Mouse (Mus musculus): ENCODE measurements around the gene Slc17a9. TPM values are rescaled to one million over a fixed set of nuclear protein-coding genes. Genes with fewer than 3 reads are reported as not detected.

The Slc17a9 gene
- polyA plus RNA-seq, 1 experiment from 2014 or later, result 0.61 TPM

DNA sequence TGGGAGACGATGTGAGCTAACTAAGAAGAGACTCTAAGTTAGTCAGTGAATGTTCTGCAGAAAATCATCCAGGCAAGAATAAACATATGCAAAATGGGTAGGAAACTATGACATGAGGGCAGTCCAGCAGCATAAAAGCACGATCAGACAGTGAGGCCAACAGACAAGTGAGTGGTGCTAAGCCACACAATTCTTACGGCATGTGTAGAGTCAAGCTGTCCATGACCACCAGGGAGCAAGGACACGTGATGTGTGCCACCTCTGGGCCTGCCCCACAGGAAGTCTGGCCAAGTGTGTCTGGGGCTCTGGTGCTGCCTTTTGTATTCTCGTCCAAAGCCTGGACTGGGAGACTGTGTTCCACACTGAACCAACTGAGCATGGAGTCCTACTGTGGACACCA, 35.2 kb upstream of the Slc17a9 start:
- no peaks in the 10 kb centered on the region for H3K27me3 ChIP-seq (ENCODE audit: insufficient read depth, low read length)
- H3K4me2 ChIP-seq (ENCODE audit: low read length), result no peak overlapping the region
- H3K9me3 ChIP-seq (replicated peaks; ENCODE audit: low read length), result no peaks in the 10 kb centered on the region
- H3K4me1 ChIP-seq (replicated peaks; ENCODE audit: insufficient read depth, low read length), result 0 out of 2 replicates have a peak, but pooled peaks cover 4% of the 10 kb centered on the region
- DNase-seq (ENCODE audit: low spot score), result no peak
- H3K4me3 ChIP-seq (replicated peaks; ENCODE audit: low read depth, low read length), result no peak overlapping the region
- H3K27ac ChIP-seq, result no peak overlapping the region
- H3K9ac ChIP-seq (ENCODE audit: low read depth, low read length), result no peak overlapping the region
- WGBS, result 83% methylated on average over 5 of the region's 5 CpGs
- peak; percentile 46; the same call in 1 of the 2 replicates for ATAC-seq (replicated peaks; ENCODE audit: low FRiP score, low read depth)
- no peak for TF ChIP-seq CTCF (IDR thresholded peaks at IDR 0.05; ENCODE audit: low read depth)
- H3K36me3 ChIP-seq (ENCODE audit: insufficient read depth, low read length), result peaks cover 48% of the 10 kb centered on the region

DNA sequence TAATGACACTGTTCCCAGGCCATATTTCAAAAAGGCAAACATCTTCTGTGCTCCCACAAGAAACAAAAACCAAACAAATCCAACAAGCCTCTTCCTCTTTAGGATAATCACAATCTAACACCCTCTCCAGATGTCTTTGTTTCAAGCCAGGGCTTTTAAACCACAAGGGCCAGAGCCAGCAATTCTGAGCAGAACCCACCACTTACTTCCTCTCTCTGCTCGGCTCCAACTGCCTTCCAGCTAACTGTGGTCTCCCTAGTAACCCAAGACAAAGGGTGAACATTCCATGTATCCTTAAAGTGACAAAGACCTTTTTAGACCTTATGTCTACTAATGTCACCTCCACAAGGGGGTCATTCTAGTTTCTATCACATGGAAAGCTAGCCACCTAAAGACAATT, 32.4 kb upstream of the Slc17a9 start:
- Histone ChIP-seq H3K4me3 (replicated peaks; ENCODE audit: low read depth, low read length) (no peak overlapping the region), H3K27ac (peak overlapping the region; percentile 62), H3K36me3 (ENCODE audit: insufficient read depth, low read length) (peaks cover 22% of the 10 kb centered on the region), H3K9ac (ENCODE audit: low read depth, low read length) (no peak overlapping the region), H3K9me3 (replicated peaks; ENCODE audit: low read length) (no peaks in the 10 kb centered on the region), H3K4me2 (ENCODE audit: low read length) (no peak overlapping the region), H3K27me3 (ENCODE audit: insufficient read depth, low read length) (no peaks in the 10 kb centered on the region), H3K4me1 (replicated peaks; ENCODE audit: insufficient read depth, low read length) (0 out of 2 replicates have a peak, but pooled peaks cover 4% of the 10 kb centered on the region)
- TF ChIP-seq CTCF (IDR thresholded peaks at IDR 0.05; ENCODE audit: low read depth), result no peak
- DNase-seq (ENCODE audit: low spot score) (peak; percentile 59), ATAC-seq (replicated peaks; ENCODE audit: low FRiP score, low read depth) (no peak)
- WGBS, result 0% methylated on average over 1 of the region's 1 CpGs

- Histone ChIP-seq H3K9ac (ENCODE audit: low read depth, low read length) (no peak overlapping the region), H3K36me3 (ENCODE audit: insufficient read depth, low read length) (peaks cover 2% of the 10 kb centered on the region; the same call in 1 of the 2 replicates), H3K9me3 (replicated peaks; ENCODE audit: low read length) (no peaks in the 10 kb centered on the region), H3K4me2 (ENCODE audit: low read length) (no peak overlapping the region), H3K4me3 (replicated peaks; ENCODE audit: low read depth, low read length) (no peak overlapping the region), H3K4me1 (replicated peaks; ENCODE audit: insufficient read depth, low read length) (0 out of 2 replicates have a peak, but pooled peaks cover 4% of the 10 kb centered on the region), H3K27ac (no peak overlapping the region), H3K27me3 (ENCODE audit: insufficient read depth, low read length) (no peaks in the 10 kb centered on the region)
- ATAC-seq (replicated peaks; ENCODE audit: low FRiP score, low read depth), result no peak
- TF ChIP-seq CTCF (IDR thresholded peaks at IDR 0.05; ENCODE audit: low read depth), result no peak
- WGBS, result 80% methylated on average over 2 of the region's 2 CpGs
- no peak for DNase-seq (ENCODE audit: low spot score)
Measured at GRCm38 (mm10) chr2:180695176-180695575, 29.9 kb upstream of the Slc17a9 start.

GRCm38 (mm10) chr2:180700457-180700856, 24.6 kb upstream of the Slc17a9 start:
- peak overlapping the region; percentile 83 for H3K4me3 ChIP-seq (replicated peaks; ENCODE audit: low read depth, low read length)
- peaks cover 22% of the 10 kb centered on the region for H3K4me1 ChIP-seq (replicated peaks; ENCODE audit: insufficient read depth, low read length)
- H3K9me3 ChIP-seq (replicated peaks; ENCODE audit: low read length), result no peaks in the 10 kb centered on the region
- ATAC-seq (replicated peaks; ENCODE audit: low FRiP score, low read depth) (no peak), DNase-seq (ENCODE audit: low spot score) (no peak)
- H3K36me3 ChIP-seq (ENCODE audit: insufficient read depth, low read length), result no peaks in the 10 kb centered on the region
- H3K4me2 ChIP-seq (ENCODE audit: low read length), result peak overlapping the region; percentile 80
- no peaks in the 10 kb centered on the region for H3K27me3 ChIP-seq (ENCODE audit: insufficient read depth, low read length)
- WGBS, result 61% methylated on average over 5 of the region's 5 CpGs
- peak overlapping the region; percentile 96 for H3K9ac ChIP-seq (ENCODE audit: low read depth, low read length)
- peak overlapping the region; percentile 97; the same call in 1 of the 2 replicates for H3K27ac ChIP-seq
- TF ChIP-seq CTCF (IDR thresholded peaks at IDR 0.05; ENCODE audit: low read depth), result no peak

- ATAC-seq (replicated peaks; ENCODE audit: low FRiP score, low read depth) (peak; percentile 6; the same call in 1 of the 2 replicates), DNase-seq (ENCODE audit: low spot score) (no peak)
- TF ChIP-seq CTCF (IDR thresholded peaks at IDR 0.05; ENCODE audit: low read depth), result no peak
- Histone ChIP-seq H3K36me3 (ENCODE audit: insufficient read depth, low read length) (no peaks in the 10 kb centered on the region), H3K9me3 (replicated peaks; ENCODE audit: low read length) (no peaks in the 10 kb centered on the region), H3K4me1 (replicated peaks; ENCODE audit: insufficient read depth, low read length) (peaks cover 22% of the 10 kb centered on the region), H3K9ac (ENCODE audit: low read depth, low read length) (peak overlapping the region; percentile 96), H3K27me3 (ENCODE audit: insufficient read depth, low read length) (no peaks in the 10 kb centered on the region), H3K27ac (peak overlapping the region; percentile 97), H3K4me3 (replicated peaks; ENCODE audit: low read depth, low read length) (peak overlapping the region; percentile 83), H3K4me2 (ENCODE audit: low read length) (peak overlapping the region; percentile 80)
- 3% methylated on average over 26 of the region's 26 CpGs for WGBS
Measured at GRCm38 (mm10) chr2:180701053-180701766, 23.9 kb upstream of the Slc17a9 start.

- ATAC-seq (replicated peaks; ENCODE audit: low FRiP score, low read depth) (peak; percentile 90), DNase-seq (ENCODE audit: low spot score) (peak; percentile 96)
- peak overlapping the region; percentile 83 for H3K4me3 ChIP-seq (replicated peaks; ENCODE audit: low read depth, low read length)
- under 1% methylated on average over 66 of the region's 66 CpGs for WGBS
- peak overlapping the region; percentile 96 for H3K9ac ChIP-seq (ENCODE audit: low read depth, low read length)
- peak overlapping the region; percentile 97 for H3K27ac ChIP-seq
- no peaks in the 10 kb centered on the region for H3K36me3 ChIP-seq (ENCODE audit: insufficient read depth, low read length)
- H3K9me3 ChIP-seq (replicated peaks; ENCODE audit: low read length), result no peaks in the 10 kb centered on the region
- H3K4me2 ChIP-seq (ENCODE audit: low read length), result peak overlapping the region; percentile 80
- TF ChIP-seq CTCF (IDR thresholded peaks at IDR 0.05; ENCODE audit: low read depth), result no peak; the same call in 1 of the 2 replicates
- peaks cover 22% of the 10 kb centered on the region for H3K4me1 ChIP-seq (replicated peaks; ENCODE audit: insufficient read depth, low read length)
- H3K27me3 ChIP-seq (ENCODE audit: insufficient read depth, low read length), result no peaks in the 10 kb centered on the region
Measured at GRCm38 (mm10) chr2:180701767-180702621, 23.1 kb upstream of the Slc17a9 start.

Data from kidney, postnatal 0 days (tissue).